ENCODE assay signal across 24 mouse cellular contexts in genomic region chr1:135999720-136000287, GRCm38 (mm10). TPM values are rescaled to one million over a fixed set of nuclear protein-coding genes. Genes with fewer than 3 reads are reported as not detected.
"Had no signal": no experiment of that assay in that cellular context is flagged by ENCODE, and none has a peak within 500 bp of the region (broad histone marks: within the 10 kb centered on the region; RNA-seq: fewer than 3 reads in every experiment).

No protein-coding gene starts in this region.

- H3K27me3 ChIP-seq: kidney, embryonic 15.5 days; midbrain, embryonic 15.5 days; stomach, embryonic 15.5 days had no signal

- H3K4me1 ChIP-seq: kidney, embryonic 15.5 days; limb, embryonic 12.5 days; limb, embryonic 15.5 days; midbrain, embryonic 12.5 days; midbrain, embryonic 15.5 days; neural tube, embryonic 13.5 days; stomach, embryonic 15.5 days had no signal

- H3K27ac ChIP-seq: kidney, embryonic 15.5 days; limb, embryonic 12.5 days; limb, embryonic 15.5 days; liver, embryonic 14.5 days; macrophage; midbrain, embryonic 12.5 days; midbrain, embryonic 15.5 days; neural tube, embryonic 13.5 days; stomach, embryonic 15.5 days had no signal

- H3K4me2 ChIP-seq: kidney, embryonic 15.5 days; limb, embryonic 12.5 days; limb, embryonic 15.5 days; liver, embryonic 11.5 days; lung, embryonic 14.5 days; midbrain, embryonic 12.5 days; midbrain, embryonic 15.5 days; neural tube, embryonic 13.5 days; stomach, embryonic 15.5 days had no signal

- DNase-seq: kidney, adult 11 months; kidney, adult 8-10 months; kidney, postnatal 10 days; kidney, postnatal 36 days; layer of hippocampus, postnatal 36 days; left cerebral cortex, postnatal 4 days; liver, postnatal 0 days; lung, embryonic 14.5 days; right cerebral cortex, postnatal 14 days; spleen, adult 18-20 months; thymus, adult 18-20 months; thymus, postnatal 4 days had no signal

- H3K9ac ChIP-seq: kidney, embryonic 15.5 days; limb, embryonic 12.5 days; limb, embryonic 15.5 days; liver, embryonic 14.5 days; liver, postnatal 0 days; lung, embryonic 14.5 days; midbrain, embryonic 12.5 days; midbrain, embryonic 15.5 days; neural tube, embryonic 13.5 days; stomach, embryonic 15.5 days had no signal

- H3K9me3 ChIP-seq: kidney, embryonic 15.5 days; limb, embryonic 12.5 days; limb, embryonic 15.5 days; midbrain, embryonic 12.5 days; midbrain, embryonic 15.5 days; neural tube, embryonic 13.5 days; stomach, embryonic 15.5 days had no signal

- H3K36me3 ChIP-seq: kidney, embryonic 15.5 days; limb, embryonic 12.5 days; limb, embryonic 15.5 days; midbrain, embryonic 12.5 days; midbrain, embryonic 15.5 days; neural tube, embryonic 13.5 days; stomach, embryonic 15.5 days had no signal

- H3K4me3 ChIP-seq: kidney, embryonic 15.5 days; limb, embryonic 12.5 days; limb, embryonic 15.5 days; midbrain, embryonic 12.5 days; midbrain, embryonic 15.5 days; neural tube, embryonic 13.5 days; stomach, embryonic 15.5 days had no signal

- ATAC-seq: liver, postnatal 0 days; lung, postnatal 0 days; midbrain, embryonic 15.5 days had no signal

RNA-seq across cellular contexts. Expression of gene Igfn1, which starts 6.3 kb away (rescaled TPM):
- polyA plus RNA-seq: liver, embryonic 11.5 days; liver, embryonic 14.5 days; liver, postnatal 0 days; lung, embryonic 14.5 days; lung, postnatal 0 days; macrophage; midbrain, embryonic 12.5 days; midbrain, embryonic 15.5 days; neural tube, embryonic 13.5 days had no signal

RNA-seq across cellular contexts. Expression of gene Ascl5, which starts 50.8 kb away (rescaled TPM):
- polyA plus RNA-seq: kidney, embryonic 15.5 days; limb, embryonic 12.5 days; limb, embryonic 15.5 days; liver, embryonic 11.5 days; liver, embryonic 14.5 days; liver, postnatal 0 days; lung, embryonic 14.5 days; lung, postnatal 0 days; macrophage; midbrain, embryonic 12.5 days; midbrain, embryonic 15.5 days; neural tube, embryonic 13.5 days; testis, adult 2 months had no signal

RNA-seq across cellular contexts. Expression of gene Cacna1s, which starts 52.7 kb away (rescaled TPM):
- polyA plus RNA-seq: liver, embryonic 14.5 days; liver, postnatal 0 days; lung, embryonic 14.5 days; macrophage had no signal
